Mouse (Mus musculus): Measurements from ENCODE around the gene 1700001C02Rik. TPM values are rescaled to one million over a fixed set of nuclear protein-coding genes. Genes with fewer than 3 reads are reported as not detected.
A peak's percentile ranks its signal among the peaks of the same experiment; 100 is the strongest.

1700001C02Rik gene
- polyA plus RNA-seq, 1 experiment from 2014 or later: 1.5 TPM

DNA sequence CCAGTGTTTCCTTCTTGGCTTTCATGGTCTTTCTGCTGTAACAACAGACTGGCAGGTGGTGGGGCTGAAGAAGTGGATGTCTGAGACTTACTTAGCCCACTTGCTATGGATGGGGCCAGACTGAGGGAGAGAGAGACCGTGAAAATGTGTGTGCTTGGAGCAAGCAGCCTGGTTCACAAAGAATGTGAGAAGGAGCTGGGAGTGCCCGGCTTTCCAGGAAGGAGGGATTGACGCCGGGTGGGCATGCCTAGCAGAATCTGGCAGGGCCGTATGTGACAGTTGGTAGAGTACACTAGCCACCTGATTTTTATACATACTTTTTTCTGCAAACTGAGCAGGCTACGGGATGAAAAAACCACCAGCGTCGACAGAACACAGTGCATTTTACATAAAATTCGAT is 468 bp downstream of the 1700001C02Rik start:
- Histone ChIP-seq H3K36me3 (no peaks in the 10 kb centered on the region), H3K9me3 (no peaks in the 10 kb centered on the region), H3K4me3 (peak overlapping the region; percentile 27), H3K27me3 (no peaks in the 10 kb centered on the region), H3K4me2 (replicated peaks) (peak overlapping the region; percentile 53), H3K27ac (replicated peaks) (peak overlapping the region; percentile 44), H3K9ac (replicated peaks) (peak overlapping the region; percentile 11; the same call in 1 of the 2 replicates), H3K4me1 (peaks cover 30% of the 10 kb centered on the region)
- peak; percentile 51 for ATAC-seq (replicated peaks)
- WGBS: 32% methylated on average over 9 of the region's 9 CpGs

DNA sequence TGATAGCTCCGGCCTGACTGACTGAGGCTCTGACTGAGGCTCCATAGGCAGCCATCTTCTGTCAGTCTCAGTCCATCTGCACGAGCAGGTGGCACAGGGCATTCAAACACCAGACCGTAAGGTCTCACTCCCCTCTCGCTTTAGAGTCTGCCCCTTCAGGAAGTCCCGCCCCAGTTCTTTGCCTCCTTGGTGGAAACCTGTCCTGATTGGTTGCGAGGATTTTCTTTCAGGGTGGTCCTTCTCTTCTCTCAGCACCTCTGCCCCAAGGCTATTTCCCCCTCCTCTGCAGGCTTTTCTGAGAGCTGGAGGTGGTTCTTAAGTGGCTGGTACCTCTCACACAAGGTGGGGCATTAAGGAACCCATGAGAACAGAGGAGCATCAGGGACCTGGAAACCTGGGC is 4.6 kb downstream of the 1700001C02Rik start:
- H3K9ac ChIP-seq (replicated peaks): no peak overlapping the region
- no peaks in the 10 kb centered on the region for H3K9me3 ChIP-seq
- no peak overlapping the region for H3K4me3 ChIP-seq
- H3K36me3 ChIP-seq: no peaks in the 10 kb centered on the region
- WGBS: 54% methylated on average over 6 of the region's 6 CpGs
- H3K4me1 ChIP-seq: peaks cover 21% of the 10 kb centered on the region
- ATAC-seq (replicated peaks): no peak
- no peak overlapping the region for H3K27ac ChIP-seq (replicated peaks)
- H3K4me2 ChIP-seq (replicated peaks): no peak overlapping the region
- no peaks in the 10 kb centered on the region for H3K27me3 ChIP-seq

DNA sequence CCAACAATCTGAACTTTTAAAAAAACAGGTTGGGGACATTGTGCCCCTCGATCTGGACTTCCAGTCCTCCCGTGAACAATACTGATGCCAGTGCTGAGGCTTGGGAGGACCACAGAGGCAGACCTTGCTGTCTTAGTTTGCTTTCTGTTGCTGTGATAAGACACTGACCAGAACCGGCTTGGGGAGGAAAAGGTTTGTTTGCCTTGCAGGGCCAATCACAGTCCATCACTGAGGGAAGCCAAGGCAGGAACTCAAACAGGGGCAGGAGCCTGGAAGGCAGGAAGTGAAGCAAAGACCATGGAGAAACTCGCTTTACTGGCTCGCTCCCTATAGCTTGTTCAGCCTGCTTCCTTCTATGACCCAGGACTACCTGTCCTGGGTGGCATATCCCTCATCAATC is 6.3 kb downstream of the 1700001C02Rik start:
- H3K27me3 ChIP-seq: no peaks in the 10 kb centered on the region
- no peak overlapping the region for H3K4me3 ChIP-seq
- H3K9ac ChIP-seq (replicated peaks): no peak overlapping the region
- no peaks in the 10 kb centered on the region for H3K9me3 ChIP-seq
- no peak overlapping the region for H3K4me2 ChIP-seq (replicated peaks)
- no peaks in the 10 kb centered on the region for H3K36me3 ChIP-seq
- 81% methylated on average over 5 of the region's 5 CpGs for WGBS
- no peak for ATAC-seq (replicated peaks)
- no peak overlapping the region for H3K27ac ChIP-seq (replicated peaks)
- H3K4me1 ChIP-seq: peaks cover 6% of the 10 kb centered on the region

DNA sequence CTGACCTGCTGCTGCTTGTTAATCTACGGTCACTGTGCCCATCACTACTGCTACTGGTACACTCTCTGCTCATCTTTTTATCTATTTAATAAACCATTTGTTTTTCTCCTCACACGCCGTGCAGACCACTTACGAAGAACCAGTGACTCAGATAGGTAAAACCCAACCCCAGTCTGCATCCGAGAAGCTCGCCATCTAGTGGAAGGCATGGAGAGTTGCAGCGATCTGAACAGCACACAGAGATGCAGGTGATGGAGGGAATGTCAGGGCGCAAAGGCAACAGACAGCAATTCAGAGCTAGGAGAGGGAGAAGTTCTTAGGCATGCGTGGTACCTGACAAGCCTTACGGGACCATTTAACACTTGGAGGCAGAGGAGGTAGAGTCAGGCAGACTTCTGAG is 10.7 kb downstream of the 1700001C02Rik start:
- ATAC-seq (replicated peaks): no peak
- no peaks in the 10 kb centered on the region for H3K36me3 ChIP-seq
- no peak overlapping the region for H3K4me2 ChIP-seq (replicated peaks)
- H3K4me1 ChIP-seq: no peaks in the 10 kb centered on the region
- WGBS: 44% methylated on average over 10 of the region's 10 CpGs
- H3K9ac ChIP-seq (replicated peaks): no peak overlapping the region
- H3K9me3 ChIP-seq: no peaks in the 10 kb centered on the region
- H3K27me3 ChIP-seq: no peaks in the 10 kb centered on the region
- H3K4me3 ChIP-seq: no peak overlapping the region
- no peak overlapping the region for H3K27ac ChIP-seq (replicated peaks)

DNA sequence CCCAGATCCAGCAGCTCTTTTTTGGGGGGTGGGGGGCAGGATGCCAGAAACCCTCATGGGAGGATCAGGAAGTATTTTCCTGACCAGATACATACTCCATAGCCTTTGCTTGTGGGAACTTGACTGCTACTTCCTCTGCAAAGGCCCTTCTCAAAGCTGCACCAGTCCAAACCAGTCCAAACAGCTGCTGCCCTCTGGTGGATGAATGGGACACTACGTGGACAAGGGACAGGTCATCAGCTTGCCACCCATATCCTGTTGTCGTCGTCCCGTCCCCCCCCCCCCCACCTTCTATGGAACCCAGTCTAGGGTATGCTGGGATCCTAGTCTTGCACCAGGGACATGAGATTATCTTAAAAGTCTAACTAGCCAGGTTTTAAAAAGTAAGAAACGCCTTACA is 16.5 kb downstream of the 1700001C02Rik start:
- Histone ChIP-seq H3K4me3 (no peak overlapping the region), H3K27ac (replicated peaks) (no peak overlapping the region), H3K9me3 (no peaks in the 10 kb centered on the region), H3K27me3 (no peaks in the 10 kb centered on the region), H3K9ac (replicated peaks) (no peak overlapping the region), H3K36me3 (no peaks in the 10 kb centered on the region), H3K4me1 (no peaks in the 10 kb centered on the region), H3K4me2 (replicated peaks) (no peak overlapping the region)
- WGBS: 19% methylated on average over 5 of the region's 5 CpGs
- peak; percentile 41; the same call in 1 of the 2 replicates for ATAC-seq (replicated peaks)

DNA sequence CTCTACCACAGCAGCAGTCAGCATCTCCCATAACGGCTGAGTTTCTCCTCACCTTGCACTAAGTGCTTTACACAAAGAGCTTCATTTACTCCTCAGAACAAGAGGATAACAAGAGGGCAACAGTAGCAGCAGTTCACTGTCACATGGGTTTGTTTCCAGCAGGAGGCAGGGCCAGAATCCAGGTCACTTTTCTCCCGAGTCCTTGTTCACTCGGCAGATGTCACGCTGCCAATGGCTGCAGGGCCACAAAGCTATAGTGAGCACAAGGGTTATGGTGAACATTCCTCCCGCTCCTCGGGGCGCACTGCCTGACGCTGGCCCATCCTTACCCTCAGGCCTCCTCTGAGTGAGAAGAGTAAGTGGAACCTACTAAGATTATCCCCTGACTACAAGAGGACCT is 17.7 kb downstream of the 1700001C02Rik start:
- Histone ChIP-seq H3K9ac (replicated peaks) (no peak overlapping the region), H3K9me3 (no peaks in the 10 kb centered on the region), H3K4me2 (replicated peaks) (no peak overlapping the region), H3K4me1 (no peaks in the 10 kb centered on the region), H3K27ac (replicated peaks) (no peak overlapping the region), H3K4me3 (no peak overlapping the region), H3K27me3 (no peaks in the 10 kb centered on the region), H3K36me3 (no peaks in the 10 kb centered on the region)
- no peak for ATAC-seq (replicated peaks)
- WGBS: 83% methylated on average over 8 of the region's 8 CpGs

DNA sequence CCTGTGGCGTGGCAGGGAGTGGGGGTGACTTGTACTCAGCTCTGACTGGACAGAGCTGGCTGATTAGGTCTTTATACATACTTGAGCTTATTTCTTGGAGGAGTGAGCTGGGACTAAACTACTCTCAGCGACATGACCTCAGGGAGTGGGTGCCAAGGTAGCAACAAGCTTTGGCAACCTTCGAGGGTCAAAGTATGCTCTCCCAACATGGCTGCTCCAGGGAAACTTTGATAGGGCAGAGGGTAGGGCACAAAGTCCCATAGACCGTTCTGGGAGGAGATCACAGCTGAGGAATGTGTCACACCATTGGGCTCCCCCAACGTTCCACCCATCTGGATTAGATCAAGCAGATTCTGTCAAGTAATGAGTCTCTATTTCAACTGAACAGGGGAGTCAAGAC is 18.7 kb downstream of the 1700001C02Rik start:
- H3K36me3 ChIP-seq: no peaks in the 10 kb centered on the region
- no peak overlapping the region for H3K4me2 ChIP-seq (replicated peaks)
- WGBS: 85% methylated on average over 5 of the region's 5 CpGs
- H3K27ac ChIP-seq (replicated peaks): no peak overlapping the region
- no peaks in the 10 kb centered on the region for H3K4me1 ChIP-seq
- no peak overlapping the region for H3K4me3 ChIP-seq
- H3K9me3 ChIP-seq: no peaks in the 10 kb centered on the region
- no peak overlapping the region for H3K9ac ChIP-seq (replicated peaks)
- no peaks in the 10 kb centered on the region for H3K27me3 ChIP-seq
- ATAC-seq (replicated peaks): no peak

DNA sequence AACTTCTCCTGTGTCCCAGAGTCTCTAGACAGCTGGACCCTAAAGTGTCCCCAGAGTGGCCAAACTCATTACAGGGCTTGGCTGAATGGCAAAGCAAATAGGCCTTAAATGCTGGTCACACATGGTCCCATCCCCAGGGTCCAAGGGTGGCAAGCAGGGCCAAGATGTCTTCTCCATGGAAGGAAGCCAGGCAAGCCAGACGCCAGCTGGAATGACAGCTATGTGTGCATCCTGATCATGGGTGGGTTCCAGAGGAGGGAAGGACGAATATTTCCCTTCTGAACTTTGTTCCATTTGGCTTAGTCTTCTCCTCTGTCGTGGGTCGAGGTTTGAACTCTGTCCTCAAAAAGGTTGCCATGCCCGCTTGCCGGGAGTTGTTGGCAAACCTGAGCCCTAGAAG is 19.3 kb downstream of the 1700001C02Rik start:
- Histone ChIP-seq H3K27ac (replicated peaks) (no peak overlapping the region), H3K27me3 (no peaks in the 10 kb centered on the region), H3K9me3 (no peaks in the 10 kb centered on the region), H3K9ac (replicated peaks) (no peak overlapping the region), H3K4me3 (no peak overlapping the region), H3K4me2 (replicated peaks) (no peak overlapping the region), H3K4me1 (no peaks in the 10 kb centered on the region), H3K36me3 (no peaks in the 10 kb centered on the region)
- no peak for ATAC-seq (replicated peaks)
- WGBS: 86% methylated on average over 6 of the region's 6 CpGs

DNA sequence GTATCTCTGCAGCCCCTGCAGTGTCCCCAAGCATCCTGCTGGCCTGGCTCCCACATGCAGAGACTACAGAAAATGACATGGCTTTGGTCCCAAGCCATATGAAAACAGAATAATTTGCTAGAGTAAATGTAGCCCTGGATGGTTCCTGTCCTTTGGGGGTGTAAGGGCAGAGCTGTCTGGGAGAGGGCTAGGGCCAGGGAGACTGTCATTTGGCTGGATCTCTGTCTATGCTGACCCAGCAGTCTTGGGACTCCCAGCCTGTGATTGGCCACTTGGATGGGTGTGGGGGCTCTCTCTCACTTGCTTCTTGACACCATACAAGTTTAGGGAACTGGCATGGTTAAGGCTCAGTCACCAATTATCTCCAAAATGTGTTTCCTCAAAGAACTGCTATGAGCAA is 24.4 kb downstream of the 1700001C02Rik start:
- ATAC-seq (replicated peaks): no peak
- no peaks in the 10 kb centered on the region for H3K27me3 ChIP-seq
- H3K4me3 ChIP-seq: no peak overlapping the region
- no peak overlapping the region for H3K9ac ChIP-seq (replicated peaks)
- H3K27ac ChIP-seq (replicated peaks): no peak overlapping the region
- H3K4me1 ChIP-seq: no peaks in the 10 kb centered on the region
- H3K9me3 ChIP-seq: no peaks in the 10 kb centered on the region
- H3K4me2 ChIP-seq (replicated peaks): no peak overlapping the region
- no peaks in the 10 kb centered on the region for H3K36me3 ChIP-seq

DNA sequence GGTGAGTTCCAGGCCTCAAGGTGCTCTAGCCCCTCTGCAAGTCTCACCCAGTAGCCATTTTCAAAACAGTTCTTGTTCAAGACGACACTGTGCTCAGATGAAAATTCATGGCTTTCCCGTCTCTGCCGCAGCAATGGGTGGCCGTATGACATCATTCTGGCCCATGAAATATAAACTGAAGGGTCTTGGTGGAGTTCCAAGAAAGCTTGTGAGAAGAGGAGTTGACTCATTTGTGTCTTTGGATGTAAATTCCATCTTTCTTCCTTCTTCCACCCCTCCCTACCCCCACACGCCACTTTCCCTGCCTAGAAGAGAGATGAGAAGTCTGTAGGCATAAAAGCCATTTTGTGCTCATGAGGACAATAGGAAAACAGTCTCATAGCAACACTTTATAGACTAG is 25.0 kb downstream of the 1700001C02Rik start:
- H3K27ac ChIP-seq (replicated peaks): no peak overlapping the region
- no peak overlapping the region for H3K4me2 ChIP-seq (replicated peaks)
- H3K36me3 ChIP-seq: no peaks in the 10 kb centered on the region
- WGBS: 73% methylated on average over 5 of the region's 5 CpGs
- no peaks in the 10 kb centered on the region for H3K4me1 ChIP-seq
- no peaks in the 10 kb centered on the region for H3K9me3 ChIP-seq
- no peak for ATAC-seq (replicated peaks)
- no peak overlapping the region for H3K9ac ChIP-seq (replicated peaks)
- H3K4me3 ChIP-seq: no peak overlapping the region
- no peaks in the 10 kb centered on the region for H3K27me3 ChIP-seq

DNA sequence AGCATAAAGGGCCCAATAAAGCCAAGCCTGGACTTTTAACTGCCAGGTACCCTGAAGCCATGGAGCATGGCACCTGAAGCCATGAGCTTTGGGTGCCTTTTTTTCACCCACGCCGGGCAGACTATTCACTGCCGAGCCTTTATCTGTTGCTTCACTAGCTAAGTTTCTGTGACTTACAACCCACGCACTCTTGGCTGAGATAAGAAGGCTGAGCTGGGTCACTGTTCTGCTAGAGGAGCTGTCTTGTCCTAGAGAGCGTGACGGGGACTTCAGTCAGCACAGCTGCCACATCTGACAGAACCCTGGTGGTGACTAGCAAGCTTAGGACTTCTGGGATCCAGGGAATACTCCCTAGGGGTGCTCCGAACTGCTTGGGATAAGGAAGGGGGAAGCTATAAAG is 27.9 kb downstream of the 1700001C02Rik start:
- Histone ChIP-seq H3K4me2 (replicated peaks) (no peak overlapping the region), H3K36me3 (no peaks in the 10 kb centered on the region), H3K27ac (replicated peaks) (no peak overlapping the region), H3K27me3 (no peaks in the 10 kb centered on the region), H3K4me3 (no peak overlapping the region), H3K9me3 (no peaks in the 10 kb centered on the region), H3K9ac (replicated peaks) (no peak overlapping the region), H3K4me1 (no peaks in the 10 kb centered on the region)
- 79% methylated on average over 7 of the region's 7 CpGs for WGBS
- no peak for ATAC-seq (replicated peaks)

DNA sequence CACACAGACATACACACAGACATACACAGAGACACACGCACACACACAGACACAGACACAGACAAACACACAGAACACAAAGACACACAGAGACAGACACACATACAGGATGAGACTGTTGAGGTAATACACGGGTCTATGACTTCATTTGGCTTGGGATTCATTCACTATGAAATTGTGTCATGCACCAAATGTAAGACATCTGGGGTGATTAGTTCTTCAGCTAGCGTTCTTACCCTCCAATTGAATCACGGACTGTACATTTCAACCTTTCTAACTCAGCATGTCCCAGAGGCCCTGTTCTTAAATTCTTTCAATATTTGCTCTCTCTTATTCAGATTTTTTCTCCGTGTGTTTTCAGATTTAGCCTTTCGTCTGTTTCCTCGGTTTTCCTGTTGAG is 28.8 kb downstream of the 1700001C02Rik start:
- no peaks in the 10 kb centered on the region for H3K36me3 ChIP-seq
- no peak overlapping the region for H3K4me2 ChIP-seq (replicated peaks)
- no peaks in the 10 kb centered on the region for H3K9me3 ChIP-seq
- no peaks in the 10 kb centered on the region for H3K27me3 ChIP-seq
- ATAC-seq (replicated peaks): no peak
- 83% methylated on average over 7 of the region's 7 CpGs for WGBS
- no peak overlapping the region for H3K27ac ChIP-seq (replicated peaks)
- no peaks in the 10 kb centered on the region for H3K4me1 ChIP-seq
- no peak overlapping the region for H3K9ac ChIP-seq (replicated peaks)
- H3K4me3 ChIP-seq: no peak overlapping the region

DNA sequence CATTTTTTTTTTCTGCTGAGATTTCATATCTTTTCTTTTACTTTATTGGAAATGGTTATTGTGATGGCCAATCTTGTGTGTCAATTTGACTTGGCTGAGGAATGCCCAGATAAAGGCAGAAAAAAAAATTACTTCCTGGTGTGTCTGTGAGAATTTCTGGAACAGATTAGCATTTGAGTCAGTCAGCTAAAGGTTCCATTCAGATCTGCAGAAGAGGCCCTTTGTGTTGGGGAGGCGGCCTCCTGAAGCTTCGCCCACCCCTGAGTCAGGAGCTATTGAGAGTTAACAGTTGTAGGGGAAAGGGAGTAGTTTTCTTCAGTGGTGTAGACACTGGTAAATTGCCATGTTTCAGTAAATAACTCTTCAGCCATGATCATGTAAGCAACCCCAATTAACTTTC is 29.4 kb downstream of the 1700001C02Rik start:
- Histone ChIP-seq H3K27me3 (no peaks in the 10 kb centered on the region), H3K4me1 (no peaks in the 10 kb centered on the region), H3K4me3 (no peak overlapping the region), H3K36me3 (no peaks in the 10 kb centered on the region), H3K9ac (replicated peaks) (no peak overlapping the region), H3K27ac (replicated peaks) (no peak overlapping the region), H3K4me2 (replicated peaks) (no peak overlapping the region), H3K9me3 (no peaks in the 10 kb centered on the region)
- no peak for ATAC-seq (replicated peaks)
- 18% methylated on average over 2 of the region's 2 CpGs for WGBS

Data from forebrain, embryonic 15.5 days (tissue).